ENCODE assay signal across 8 mouse cellular contexts in genomic region chr1:144002715-144003066, GRCm38 (mm10). TPM values are rescaled to one million over a fixed set of nuclear protein-coding genes. Genes with fewer than 3 reads are reported as not detected.
DNase-seq lines count a peak whose midpoint lies in the region; ATAC-seq and TF ChIP-seq lines count a peak whose summit lies in the region.

No protein-coding gene starts in this region.

- no peak overlapping the region for H3K27ac ChIP-seq in kidney, postnatal 0 days
- H3K27ac ChIP-seq in embryonic fibroblast, embryonic 13.5 days (ENCODE audit: insufficient read depth, low read length) = no peak overlapping the region
- H3K27ac ChIP-seq in intestine, postnatal 0 days (ENCODE audit: low read depth, low read length) = no peak overlapping the region
- H3K27ac ChIP-seq in midbrain, embryonic 14.5 days (replicated peaks; ENCODE audit: low read depth, low read length) = peak overlapping the region; percentile 91; the same call in 1 of the 2 replicates

- 0 out of 2 replicates have a peak overlapping the region, but pooled peaks have one; percentile 60 for H3K9ac ChIP-seq in kidney, postnatal 0 days (ENCODE audit: low read depth, low read length)
- H3K9ac ChIP-seq in intestine, postnatal 0 days (ENCODE audit: low read depth, low read length) = no peak overlapping the region
- H3K9ac ChIP-seq in midbrain, embryonic 14.5 days (replicated peaks; ENCODE audit: low read length) = peak overlapping the region; percentile 81

- no peaks in the 10 kb centered on the region for H3K36me3 ChIP-seq in kidney, postnatal 0 days (ENCODE audit: insufficient read depth, low read length)
- no peaks in the 10 kb centered on the region for H3K36me3 ChIP-seq in intestine, postnatal 0 days (ENCODE audit: control insufficient read depth, insufficient read depth)
- peaks cover 21% of the 10 kb centered on the region for H3K36me3 ChIP-seq in midbrain, embryonic 14.5 days (ENCODE audit: control insufficient read depth, insufficient read depth, low read length)

- ATAC-seq in kidney, postnatal 0 days (replicated peaks; ENCODE audit: low FRiP score, low read depth) = no peak
- ATAC-seq in intestine, postnatal 0 days = no peak
- ATAC-seq in midbrain, embryonic 14.5 days (ENCODE audit: low FRiP score, low TSS enrichment) = no peak

- no peaks in the 10 kb centered on the region for H3K27me3 ChIP-seq in kidney, postnatal 0 days (ENCODE audit: insufficient read depth, low read length)
- no peaks in the 10 kb centered on the region for H3K27me3 ChIP-seq in intestine, postnatal 0 days (replicated peaks; ENCODE audit: control insufficient read depth, insufficient read depth, low read length)
- no peaks in the 10 kb centered on the region for H3K27me3 ChIP-seq in midbrain, embryonic 14.5 days (ENCODE audit: control insufficient read depth, insufficient read depth, low read length)

- peak overlapping the region; percentile 76 for H3K4me2 ChIP-seq in kidney, postnatal 0 days (ENCODE audit: low read length)
- H3K4me2 ChIP-seq in intestine, postnatal 0 days (replicated peaks; ENCODE audit: low read depth) = peak overlapping the region; percentile 76
- peak overlapping the region; percentile 96 for H3K4me2 ChIP-seq in midbrain, embryonic 14.5 days (ENCODE audit: low read length)

- DNase-seq in kidney, postnatal 0 days (ENCODE audit: low spot score) = no peak
- DNase-seq in kidney, postnatal 10 days = no peak
- DNase-seq in midbrain, embryonic 14.5 days = peak; percentile 12
- no peak for DNase-seq in right cerebral cortex, postnatal 14 days
- no peak for DNase-seq in cerebellum, postnatal 4 days (ENCODE audit: low spot score in 2 of 2)
- DNase-seq in layer of hippocampus, adult 8-10 months (ENCODE audit: low spot score in 2 of 2) = no peak

- TF ChIP-seq CTCF in kidney, postnatal 0 days (IDR thresholded peaks at IDR 0.05; ENCODE audit: low read depth) = no peak
- TF ChIP-seq CTCF in embryonic fibroblast, embryonic 13.5 days (IDR thresholded peaks at IDR 0.05; ENCODE audit: borderline replicate concordance, insufficient read depth, low read length) = no peak
- no peak for TF ChIP-seq CTCF in intestine, postnatal 0 days (IDR thresholded peaks at IDR 0.05; ENCODE audit: low read depth)

- H3K9me3 ChIP-seq in kidney, postnatal 0 days (replicated peaks; ENCODE audit: low read length) = no peaks in the 10 kb centered on the region
- no peaks in the 10 kb centered on the region for H3K9me3 ChIP-seq in intestine, postnatal 0 days (ENCODE audit: control insufficient read depth)
- H3K9me3 ChIP-seq in midbrain, embryonic 14.5 days (ENCODE audit: control insufficient read depth, low read length) = no peaks in the 10 kb centered on the region

- 64% methylated on average over 4 of the region's 4 CpGs for WGBS in kidney, postnatal 0 days
- 71% methylated on average over 4 of the region's 4 CpGs for WGBS in intestine, postnatal 0 days
- 58% methylated on average over 4 of the region's 4 CpGs for WGBS in midbrain, embryonic 14.5 days

- H3K4me1 ChIP-seq in kidney, postnatal 0 days (replicated peaks; ENCODE audit: insufficient read depth, low read length) = no peaks in the 10 kb centered on the region
- H3K4me1 ChIP-seq in embryonic fibroblast, embryonic 13.5 days (ENCODE audit: control insufficient read depth, insufficient read depth, low read length) = no peaks in the 10 kb centered on the region
- H3K4me1 ChIP-seq in intestine, postnatal 0 days (replicated peaks; ENCODE audit: control insufficient read depth, insufficient read depth, low read length) = no peaks in the 10 kb centered on the region
- H3K4me1 ChIP-seq in midbrain, embryonic 14.5 days (ENCODE audit: control insufficient read depth, insufficient read depth, low read length) = peaks cover 17% of the 10 kb centered on the region

- no peak for TF ChIP-seq POLR2A in embryonic fibroblast, embryonic 13.5 days (IDR thresholded peaks at IDR 0.05; ENCODE audit: low read depth, low read length)

- H3K4me3 ChIP-seq in kidney, postnatal 0 days (replicated peaks; ENCODE audit: low read depth, low read length) = peak overlapping the region; percentile 58
- peak overlapping the region; percentile 15 for H3K4me3 ChIP-seq in embryonic fibroblast, embryonic 13.5 days (ENCODE audit: insufficient read depth, low read length)
- peak overlapping the region; percentile 73 for H3K4me3 ChIP-seq in intestine, postnatal 0 days (ENCODE audit: low read depth, low read length)
- peak overlapping the region; percentile 86 for H3K4me3 ChIP-seq in midbrain, embryonic 14.5 days (replicated peaks; ENCODE audit: low read depth, low read length)

RNA-seq across cellular contexts. Expression of gene Rgs2, which starts 1.3 kb away (rescaled TPM):
- polyA plus RNA-seq in kidney, postnatal 0 days (2015; fragmentation: Nextera tagmentation; extraction: Ambion mirVana) = 37.4 and 40.6 TPM in 2 replicates
- polyA plus RNA-seq in embryonic fibroblast, embryonic 13.5 days (2011; ENCODE audit: insufficient read length, low read depth, missing spikeins) = 5.5 and 16.5 TPM in 2 replicates
- 87.6 and 91.2 TPM in 2 replicates for polyA plus RNA-seq in intestine, postnatal 0 days (2015; fragmentation: Nextera tagmentation; extraction: Ambion mirVana)
- polyA plus RNA-seq in midbrain, embryonic 14.5 days (2014; fragmentation: Nextera tagmentation; extraction: Ambion mirVana) = 123 and 132 TPM in 2 replicates
- total RNA-seq in layer of hippocampus, adult 8-10 months (2022) = 10 to 100 TPM; 41.4 to 53.2 (median 46.8) TPM

Comparison
In these comparisons a context has a peak if more than half of its experiments do, and no peak if none do; other contexts are left out.
1. H3K4me3 ChIP-seq: peak in every context shown above with its lines; median percentile 86 in midbrain, embryonic 14.5 days; 73 in intestine, postnatal 0 days; 58 in kidney, postnatal 0 days; 15 in embryonic fibroblast, embryonic 13.5 days.